Mouse (Mus musculus) midbrain, postnatal 0 days (tissue): ENCODE measurements at regions not wholly inside any gene's neighbourhood (a gene's known extent, or its start where the extent isn't known, plus 50 kb on each side); places are given as distances from the start of the nearest gene placed in this dataset.
A peak's percentile ranks its signal among the peaks of the same experiment; 100 is the strongest.
"Not testable (repeated sequence)": the region's sequence is repeated elsewhere in the genome, so short reads cannot be mapped to it uniquely, and the experiment has no call there.

Experiments used
- ATAC-seq: fragments of 200-750 bp; cut with Nextera tagmentation; 2 replicates; pipeline ENCODE4 v1.8.0; 2017; ENCODE audit warnings: moderate number of reproducible peaks, mild to moderate bottlenecking, moderate TSS enrichment, moderate library complexity; ENCODE audit not compliant: low FRiP score
- DNase-seq: peaks from one replicate; pipeline ENCODE4 v3.0.0-alpha.2; 2015; ENCODE audit warnings: low spot score
- H3K27ac ChIP-seq: fragments of 300-500 bp; sonication (generic); 2 replicates; pipeline ENCODE4 v1.5.1; 2014; ENCODE audit warnings: low read depth, mild to moderate bottlenecking, low read length, mixed read lengths
- H3K27me3 ChIP-seq: fragments of 300-500 bp; sonication (generic); 2 replicates; pipeline ENCODE4 v1.6.1; 2014; ENCODE audit warnings: low read length, control low read depth, mixed read lengths; ENCODE audit not compliant: insufficient read depth
- H3K36me3 ChIP-seq: fragments of 300-500 bp; sonication (generic); 2 replicates; pipeline ENCODE4 v1.6.1; 2014; ENCODE audit warnings: low read length, control low read depth, mixed read lengths; ENCODE audit not compliant: insufficient read depth
- H3K4me1 ChIP-seq: fragments of 300-500 bp; sonication (generic); 2 replicates; pipeline ENCODE4 v1.6.1; 2014; ENCODE audit warnings: mild to moderate bottlenecking, control low read depth, antibody characterized with exemption, low read length, mixed read lengths; ENCODE audit not compliant: insufficient read depth
- H3K4me2 ChIP-seq: fragments of 300-500 bp; sonication (generic); 2 replicates; pipeline ENCODE4 v1.6.1; 2014; ENCODE audit warnings: low read depth, mild to moderate bottlenecking, low read length, mixed read lengths; ENCODE audit not compliant: poor library complexity, severe bottlenecking
- H3K4me3 ChIP-seq: fragments of 300-500 bp; sonication (generic); 2 replicates; pipeline ENCODE4 v1.5.1; 2014; ENCODE audit warnings: low read depth, mild to moderate bottlenecking, low read length, moderate library complexity
- H3K9ac ChIP-seq: fragments of 300-500 bp; sonication (generic); replicated peaks from 2 replicates; pipeline ENCODE4 v1.6.1; 2014; ENCODE audit warnings: mild to moderate bottlenecking, low read length, moderate library complexity, mixed read lengths; ENCODE audit not compliant: poor library complexity, severe bottlenecking
- H3K9me3 ChIP-seq: fragments of 300-500 bp; sonication (generic); 2 replicates; pipeline ENCODE4 v1.6.1; 2016; ENCODE audit warnings: low read length, control low read depth
- CTCF ChIP-seq: IDR thresholded peaks from 2 replicates; pipeline ENCODE4 v1.5.1; 2016; ENCODE audit warnings: antibody characterized with exemption, mild to moderate bottlenecking
- WGBS: fragments of 180-500 bp; shearing (Covaris S2); extraction: QIAGEN DNeasy Blood & Tissue Kit; methylation state at CpG from one replicate; pipeline ENCODE4 v1.1.7; 2014; 5-methylcytosine and 5-hydroxymethylcytosine counted together

GRCm38 (mm10) chr4:75466880-75467327 is 188.8 kb upstream of the Dmac1 start:
- TF ChIP-seq CTCF: no peak
- Histone ChIP-seq H3K4me2 (no peak overlapping the region), H3K27ac (no peak overlapping the region), H3K27me3 (no peaks in the 10 kb centered on the region), H3K4me3 (no peak overlapping the region), H3K9me3 (no peaks in the 10 kb centered on the region), H3K4me1 (no peaks in the 10 kb centered on the region), H3K9ac (no peak overlapping the region), H3K36me3 (no peaks in the 10 kb centered on the region)
- whole genome bisulfite sequencing: 57% methylated on average over 3 of the region's 3 CpGs
- DNase-seq: peak; percentile 0
- no peak for ATAC-seq

GRCm38 (mm10) chr4:75463579-75463978 is 185.5 kb upstream of the Dmac1 start:
- no peaks in the 10 kb centered on the region for H3K4me1 ChIP-seq
- ATAC-seq (no peak), DNase-seq (no peak)
- H3K4me3 ChIP-seq: no peak overlapping the region
- WGBS: 95% methylated on average over 5 of the region's 5 CpGs
- no peaks in the 10 kb centered on the region for H3K36me3 ChIP-seq
- H3K9ac ChIP-seq: no peak overlapping the region
- H3K4me2 ChIP-seq: no peak overlapping the region
- H3K9me3 ChIP-seq: no peaks in the 10 kb centered on the region
- no peak for TF ChIP-seq CTCF
- no peaks in the 10 kb centered on the region for H3K27me3 ChIP-seq
- H3K27ac ChIP-seq: no peak overlapping the region

GRCm38 (mm10) chr4:75449478-75449877 is 171.4 kb upstream of the Dmac1 start:
- H3K9ac ChIP-seq: no peak overlapping the region
- H3K9me3 ChIP-seq: 0 out of 2 replicates have a peak, but pooled peaks cover 3% of the 10 kb centered on the region
- DNase-seq: no peak
- no peak overlapping the region for H3K4me3 ChIP-seq
- ATAC-seq: no peak
- no peaks in the 10 kb centered on the region for H3K27me3 ChIP-seq
- H3K4me1 ChIP-seq: no peaks in the 10 kb centered on the region
- WGBS: 75% methylated on average over 4 of the region's 4 CpGs
- H3K36me3 ChIP-seq: no peaks in the 10 kb centered on the region
- TF ChIP-seq CTCF: no peak
- no peak overlapping the region for H3K27ac ChIP-seq
- no peak overlapping the region for H3K4me2 ChIP-seq

GRCm38 (mm10) chr4:75423296-75423695 is 145.2 kb upstream of the Dmac1 start:
- DNase-seq (no peak), ATAC-seq (no peak)
- no peaks in the 10 kb centered on the region for H3K9me3 ChIP-seq
- H3K36me3 ChIP-seq: no peaks in the 10 kb centered on the region
- no peaks in the 10 kb centered on the region for H3K4me1 ChIP-seq
- H3K27me3 ChIP-seq: no peaks in the 10 kb centered on the region
- H3K4me3 ChIP-seq: no peak overlapping the region
- H3K9ac ChIP-seq: no peak overlapping the region
- no peak overlapping the region for H3K4me2 ChIP-seq
- no peak overlapping the region for H3K27ac ChIP-seq
- no peak for TF ChIP-seq CTCF

- not testable (repeated sequence) for H3K27me3 ChIP-seq, ATAC-seq, H3K4me1 ChIP-seq, DNase-seq, H3K4me2 ChIP-seq, H3K27ac ChIP-seq, H3K4me3 ChIP-seq, H3K9ac ChIP-seq, H3K9me3 ChIP-seq, H3K36me3 ChIP-seq
- 94% methylated on average over 3 of the region's 3 CpGs for WGBS
Observed at GRCm38 (mm10) chr4:75400754-75401153, 122.6 kb upstream of the Dmac1 start.

GRCm38 (mm10) chr4:75394992-75395391 is 116.9 kb upstream of the Dmac1 start:
- H3K36me3 ChIP-seq: no peaks in the 10 kb centered on the region
- no peak for TF ChIP-seq CTCF
- no peak overlapping the region for H3K4me3 ChIP-seq
- no peak overlapping the region for H3K9ac ChIP-seq
- ATAC-seq (no peak), DNase-seq (peak; percentile 9)
- no peaks in the 10 kb centered on the region for H3K27me3 ChIP-seq
- no peak overlapping the region for H3K27ac ChIP-seq
- no peaks in the 10 kb centered on the region for H3K9me3 ChIP-seq
- no peak overlapping the region for H3K4me2 ChIP-seq
- H3K4me1 ChIP-seq: no peaks in the 10 kb centered on the region
